Mouse (Mus musculus) ovary, postnatal 36 days (tissue): ENCODE measurements around the gene Them7.

Experiments used
- DNase-seq: peaks from one replicate; pipeline ENCODE4 v3.0.0; 2022; ENCODE audit warnings: low spot score, mixed read lengths

The Them7 gene

GRCm38 (mm10) chr2:105416660-105417348 is 192.7 kb downstream of the Them7 start:
- no peak for DNase-seq

GRCm38 (mm10) chr2:105417663-105418062 is 193.5 kb downstream of the Them7 start:
- DNase-seq, result no peak

GRCm38 (mm10) chr2:105418629-105419227 is 194.6 kb downstream of the Them7 start:
- no peak for DNase-seq

- no peak for DNase-seq
These were observed 203.3 kb downstream of the Them7 start for GRCm38 (mm10) chr2:105427447-105427846.

GRCm38 (mm10) chr2:105428029-105428428 is 203.9 kb downstream of the Them7 start:
- peak; percentile 54 for DNase-seq

GRCm38 (mm10) chr2:105428467-105428866 is 204.3 kb downstream of the Them7 start:
- DNase-seq, result no peak
